Mouse (Mus musculus): Measurements from ENCODE around the gene Acp2.

- TF ChIP-seq CTCF (IDR thresholded peaks at IDR 0.05; ENCODE audit: low read depth, low read length) (no peak), TAL1 (conservative IDR thresholded peaks at IDR 0.05; ENCODE audit: low read depth, low read length) (no peak), POLR2AphosphoS5 (IDR thresholded peaks at IDR 0.05; ENCODE audit: insufficient replicate concordance, low read depth, low read length) (no peak)
These were observed 27.2 kb upstream of the Acp2 start for GRCm38 (mm10) chr2:91175490-91175889.
